Mouse (Mus musculus): ENCODE data around the gene AW822073.
"Not testable (repeated sequence)": the region's sequence is repeated elsewhere in the genome, so short reads cannot be mapped to it uniquely, and the experiment has no call there.

AW822073 gene

GRCm38 (mm10) chr10:58221571-58221970, 3.2 kb downstream of the AW822073 start:
- not testable (repeated sequence) for ATAC-seq (ENCODE audit: low TSS enrichment)

DNA sequence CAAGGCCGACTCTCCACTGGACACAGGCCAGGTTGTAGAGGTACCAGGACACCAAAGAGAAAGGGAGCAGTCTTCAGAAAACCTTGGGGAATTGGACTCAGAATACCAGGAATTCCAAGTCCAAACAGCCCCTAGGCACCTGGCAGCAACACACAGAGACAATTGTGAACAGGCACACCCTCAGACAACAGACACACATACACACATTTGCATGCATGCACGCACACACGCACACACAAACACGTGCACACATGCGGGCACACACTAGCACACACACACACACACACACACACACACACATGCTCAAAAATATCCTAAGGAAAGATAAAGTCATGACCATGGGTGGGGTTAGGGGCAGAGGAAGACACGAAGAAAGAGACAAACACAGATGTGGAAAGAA, 4.0 kb downstream of the AW822073 start:
- ATAC-seq (ENCODE audit: low TSS enrichment), result no peak

GRCm38 (mm10) chr10:58217366-58217765, 7.4 kb downstream of the AW822073 start:
- ATAC-seq (ENCODE audit: low TSS enrichment), result no peak

DNA sequence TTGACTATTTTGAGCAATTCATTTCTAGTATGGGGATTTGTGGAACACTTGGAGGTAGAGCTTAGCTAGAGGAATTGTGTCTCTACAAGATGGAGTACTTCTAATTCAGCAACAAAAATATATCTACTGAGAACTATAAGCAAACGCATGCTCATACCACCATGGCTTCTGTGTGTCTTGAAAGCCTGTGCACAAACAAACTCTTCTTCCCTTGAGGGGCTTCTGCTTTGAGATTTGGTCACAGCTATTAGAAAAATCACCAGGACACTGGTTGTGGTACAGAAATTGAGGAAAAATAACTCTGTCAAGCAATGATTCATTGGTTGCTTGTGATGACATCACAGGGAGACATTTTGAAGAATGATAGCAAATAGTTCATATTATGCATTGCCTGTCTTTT, 9.4 kb downstream of the AW822073 start:
- no peak for ATAC-seq (ENCODE audit: low TSS enrichment)

DNA sequence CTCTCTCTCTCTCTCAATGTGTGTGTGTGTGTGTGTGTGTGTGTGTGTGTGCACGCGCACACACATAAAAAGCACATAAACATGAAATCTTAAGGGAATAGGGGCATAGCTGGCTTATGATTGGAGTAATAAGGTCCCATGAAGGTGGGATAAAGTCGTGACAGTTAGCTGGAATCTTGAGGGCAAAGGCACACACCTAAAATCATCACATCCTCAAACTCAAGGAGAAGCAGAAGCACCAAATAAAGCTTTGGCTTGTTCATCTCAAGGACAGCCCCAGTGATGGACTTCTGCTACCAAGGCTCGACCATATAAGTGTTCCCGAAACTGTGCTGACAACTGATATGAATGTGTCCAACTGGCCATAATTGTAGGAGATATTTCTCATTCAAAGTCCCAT, 9.8 kb downstream of the AW822073 start:
- ATAC-seq (ENCODE audit: low TSS enrichment), result no peak

- ATAC-seq (ENCODE audit: low TSS enrichment), result no peak
Measured at GRCm38 (mm10) chr10:58214497-58214896, 10.2 kb downstream of the AW822073 start.

- no peak for ATAC-seq (ENCODE audit: low TSS enrichment)
Measured at GRCm38 (mm10) chr10:58212230-58212629, 12.5 kb downstream of the AW822073 start.

GRCm38 (mm10) chr10:58211213-58211612, 13.5 kb downstream of the AW822073 start:
- ATAC-seq (ENCODE audit: low TSS enrichment), result no peak

DNA sequence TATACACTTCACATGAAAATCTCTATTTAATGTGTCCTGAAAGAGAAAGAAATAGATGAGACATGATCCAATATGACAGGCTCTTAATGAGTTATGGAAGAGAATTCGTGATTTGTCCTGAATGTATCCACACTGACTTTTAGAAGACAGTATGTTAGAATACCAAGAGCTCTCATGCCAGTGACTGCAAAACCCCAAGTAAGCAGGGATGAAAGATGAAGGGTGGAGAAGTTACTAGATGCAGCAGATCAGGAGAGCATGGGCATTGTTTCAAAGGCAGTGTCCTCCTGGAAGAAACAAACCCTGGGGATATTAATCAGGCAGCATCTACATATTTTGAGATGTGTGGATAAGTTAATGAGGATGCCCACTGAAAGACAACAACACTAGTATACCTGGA, 14.2 kb downstream of the AW822073 start:
- ATAC-seq (ENCODE audit: low TSS enrichment), result no peak

DNA sequence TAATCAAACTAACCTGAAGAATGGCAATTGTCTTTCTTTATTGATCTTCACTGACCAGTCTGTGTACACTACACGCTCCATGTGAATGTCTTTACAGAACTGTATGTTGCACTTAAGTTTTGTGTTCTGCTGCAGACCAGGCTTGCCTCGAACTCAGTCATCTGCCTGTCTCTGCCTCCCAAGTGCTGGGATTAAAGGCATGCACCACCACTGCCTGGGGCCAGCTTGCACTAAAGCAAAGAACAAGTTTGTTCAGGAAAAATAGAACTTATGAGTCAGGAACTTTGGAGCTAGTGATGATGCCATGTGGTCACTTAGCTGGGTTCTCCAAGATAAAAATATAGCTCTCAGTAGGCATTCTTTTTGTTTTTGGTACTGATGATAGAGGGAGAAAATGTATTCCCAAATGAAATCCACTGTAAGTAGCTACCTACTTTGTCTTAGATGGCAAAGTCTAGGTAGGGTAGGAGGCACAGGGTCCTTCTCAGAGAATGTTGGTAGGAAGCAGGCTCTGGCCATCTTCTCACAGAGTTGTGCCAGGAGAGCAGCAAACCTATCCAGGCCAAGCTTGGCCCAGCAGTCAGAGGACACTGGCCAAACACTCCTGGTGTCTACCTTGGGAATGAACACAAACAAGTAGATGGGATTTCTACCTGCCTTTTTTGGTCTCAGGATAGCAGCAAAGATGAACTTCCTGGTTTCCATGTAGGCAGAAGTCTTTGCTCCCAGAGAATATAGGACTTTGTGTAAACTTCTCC, 14.8 kb downstream of the AW822073 start:
- ATAC-seq (ENCODE audit: low TSS enrichment), result no peak

DNA sequence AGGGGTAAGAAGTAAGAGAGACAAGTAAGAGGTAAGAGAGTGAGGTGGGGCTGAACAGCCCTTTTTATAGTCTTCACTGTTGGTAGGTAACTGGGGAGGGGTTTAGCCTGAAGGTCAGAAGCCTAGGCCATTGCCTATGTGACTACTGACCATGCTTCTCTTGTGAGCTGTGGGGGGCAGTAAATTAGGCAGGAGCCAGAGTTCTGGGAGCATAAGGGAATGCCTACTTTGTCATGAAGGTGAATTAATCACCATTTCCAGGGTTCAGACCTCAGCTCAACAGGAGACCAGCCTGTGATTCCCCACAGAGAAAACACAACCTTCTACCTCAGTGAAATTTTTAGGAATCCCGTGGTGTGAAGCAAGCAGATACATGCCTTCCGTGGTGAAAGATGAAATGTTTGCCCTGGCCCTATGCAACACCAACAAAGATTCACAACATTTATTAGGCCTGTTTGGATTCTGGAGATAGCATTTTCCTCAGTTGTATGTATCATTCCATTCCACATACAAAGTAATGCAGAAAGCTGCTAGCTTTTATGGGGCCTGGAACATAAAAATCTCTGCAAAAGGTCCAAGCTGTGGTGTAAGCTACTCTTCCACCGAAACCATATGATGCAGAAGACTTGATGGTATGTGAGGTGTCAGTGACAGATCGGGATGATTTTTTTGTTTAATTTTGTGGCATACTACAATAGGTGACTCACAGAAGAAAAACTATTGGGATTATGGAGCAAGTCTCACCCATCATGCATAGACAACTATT, 17.9 kb downstream of the AW822073 start:
- ATAC-seq (ENCODE audit: low TSS enrichment), result no peak

DNA sequence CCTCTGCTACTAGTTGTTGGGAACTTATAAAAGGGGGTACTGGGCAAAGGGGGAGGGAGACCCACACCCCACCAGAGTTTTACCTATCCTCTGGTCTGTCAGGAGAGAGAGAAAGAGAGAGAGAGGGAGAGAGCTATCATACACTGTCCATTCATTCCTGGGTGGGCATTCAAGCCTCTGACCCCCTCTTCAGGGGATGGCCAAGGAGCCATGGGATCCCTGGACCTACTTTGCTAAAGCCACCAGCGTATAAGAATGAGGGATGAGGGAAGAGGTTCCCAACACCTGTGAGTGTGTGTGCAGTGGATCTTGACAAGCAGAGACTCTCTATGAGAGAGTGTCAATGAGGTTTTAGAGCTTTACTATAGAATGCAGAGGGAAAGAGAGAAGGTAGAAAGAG, 18.7 kb downstream of the AW822073 start:
- ATAC-seq (ENCODE audit: low TSS enrichment), result no peak

All from frontal cortex, adult (tissue).